Mouse (Mus musculus) liver, adult 2 months (tissue): ENCODE data around the gene Bak1. TPM values are rescaled to one million over a fixed set of nuclear protein-coding genes. Genes with fewer than 3 reads are reported as not detected.
"Not testable (repeated sequence)": the region's sequence is repeated elsewhere in the genome, so short reads cannot be mapped to it uniquely, and the experiment has no call there.

Experiments used
- DNase-seq: peaks from one replicate; pipeline ENCODE4 v3.0.0-alpha.2; 2011; ENCODE audit warnings: low read depth, low spot score; ENCODE audit errors: extremely low read depth
- H3K27ac ChIP-seq: fragments of 200-500 bp; replicated peaks from 2 replicates; pipeline ENCODE4 v1.5.1; 2012; ENCODE audit warnings: low read depth, mild to moderate bottlenecking, control low read depth, inconsistent platforms, low read length; ENCODE audit not compliant: insufficient read depth
- H3K27me3 ChIP-seq: fragments of 200-500 bp; 2 replicates; pipeline ENCODE4 v1.6.1; 2012; ENCODE audit warnings: mild to moderate bottlenecking, moderate library complexity, low read length, inconsistent platforms; ENCODE audit not compliant: control insufficient read depth, insufficient read depth
- H3K36me3 ChIP-seq: fragments of 200-500 bp; 2 replicates; pipeline ENCODE4 v1.6.1; 2012; ENCODE audit warnings: low read length, inconsistent platforms; ENCODE audit not compliant: control insufficient read depth, insufficient read depth
- H3K4me1 ChIP-seq: fragments of 200-500 bp; 2 replicates; pipeline ENCODE4 v1.6.1; 2011; ENCODE audit warnings: low read length; ENCODE audit not compliant: control insufficient read depth, insufficient read depth
- H3K4me3 ChIP-seq: fragments of 200-500 bp; 2 replicates; pipeline ENCODE4 v1.5.1; 2011; ENCODE audit warnings: low read depth, mild to moderate bottlenecking, control low read depth, low read length, moderate library complexity; ENCODE audit not compliant: insufficient read depth
- H3K79me2 ChIP-seq: fragments of 200-500 bp; 2 replicates; pipeline ENCODE4 v1.6.1; 2012; ENCODE audit warnings: inconsistent platforms, mild to moderate bottlenecking, low read length, moderate library complexity; ENCODE audit not compliant: control insufficient read depth, insufficient read depth
- H3K9ac ChIP-seq: fragments of 200-500 bp; 2 replicates; pipeline ENCODE4 v1.6.1; 2012; ENCODE audit warnings: low read depth, mild to moderate bottlenecking, control low read depth, inconsistent platforms, low read length
- CTCF ChIP-seq: fragments of 200-500 bp; IDR thresholded peaks from 2 replicates; pipeline ENCODE4 v1.5.1; 2011; ENCODE audit warnings: low read depth, low read length, control low read depth
- POLR2A ChIP-seq: fragments of 200-500 bp; IDR thresholded peaks from 2 replicates; pipeline ENCODE4 v1.6.1; 2011; ENCODE audit warnings: low read length, control low read depth; ENCODE audit not compliant: insufficient read depth; ENCODE audit errors: extremely low read depth
- WGBS: fragments of 180-500 bp; shearing (Covaris S2); methylation state at CpG from one replicate; pipeline ENCODE4 v1.1.7; 2018; 5-methylcytosine and 5-hydroxymethylcytosine counted together
- polyA plus RNA-seq: library from polyadenylated mRNA; depleted of rRNA; stranded (reverse); fragments of >200 nt; gene quantifications from 2 replicates; pipeline ENCODE4 v1.2.3, GENCODE M21; 2012
- total RNA-seq: library from RNA; depleted of rRNA; stranded (reverse); fragments of >200 nt; gene quantifications from 2 replicates; pipeline ENCODE4 v1.2.3, GENCODE M21; 2014

Gene Bak1
- total and polyA plus RNA-seq, 2 experiments, result 5.1 to 21.6 TPM

DNA sequence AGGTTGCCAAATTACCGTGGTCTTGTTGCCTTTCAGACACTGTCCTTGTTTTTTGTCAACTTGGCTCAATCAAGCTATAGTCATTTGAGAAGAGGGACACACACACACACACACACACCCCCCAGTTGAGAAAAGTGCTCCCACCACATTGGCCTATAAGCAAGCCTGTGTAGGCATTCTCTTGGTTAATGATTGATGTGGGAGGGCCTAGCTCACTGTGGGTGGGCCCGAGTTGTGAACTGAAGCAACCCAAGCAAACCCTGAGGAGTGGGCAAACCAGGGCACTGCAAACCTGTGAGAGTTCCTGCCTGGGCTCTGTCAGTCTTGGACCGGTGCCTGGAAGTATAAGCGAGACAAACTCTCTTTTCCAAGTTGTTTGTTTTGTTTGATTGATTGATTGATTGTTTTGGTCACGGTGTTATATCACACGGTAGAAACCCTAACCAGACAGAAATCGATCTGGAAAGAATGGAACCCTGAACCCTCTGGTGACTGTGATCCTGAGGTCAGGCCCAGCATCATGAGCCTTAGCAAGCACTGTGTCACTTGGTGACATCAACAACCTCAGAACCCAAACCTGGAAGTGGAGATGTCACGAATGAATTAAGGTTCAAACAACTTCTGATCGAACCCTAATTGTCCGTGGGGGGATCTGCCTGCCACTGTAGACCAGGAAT, 43.2 kb downstream of the Bak1 start:
- peak; percentile 95 for DNase-seq
- Histone ChIP-seq H3K9ac (0 out of 2 replicates have a peak overlapping the region, but pooled peaks have one; percentile 8), H3K27ac (peak overlapping the region; percentile 73), H3K4me3 (no peak overlapping the region; the same call in 1 of the 2 replicates), H3K4me1 (0 out of 2 replicates have a peak, but pooled peaks cover 2% of the 10 kb centered on the region), H3K36me3 (no peaks in the 10 kb centered on the region), H3K27me3 (no peaks in the 10 kb centered on the region), H3K79me2 (no peaks in the 10 kb centered on the region)
- TF ChIP-seq POLR2A (no peak), CTCF (no peak)
- 29% methylated on average over 10 of the region's 10 CpGs for WGBS

DNA sequence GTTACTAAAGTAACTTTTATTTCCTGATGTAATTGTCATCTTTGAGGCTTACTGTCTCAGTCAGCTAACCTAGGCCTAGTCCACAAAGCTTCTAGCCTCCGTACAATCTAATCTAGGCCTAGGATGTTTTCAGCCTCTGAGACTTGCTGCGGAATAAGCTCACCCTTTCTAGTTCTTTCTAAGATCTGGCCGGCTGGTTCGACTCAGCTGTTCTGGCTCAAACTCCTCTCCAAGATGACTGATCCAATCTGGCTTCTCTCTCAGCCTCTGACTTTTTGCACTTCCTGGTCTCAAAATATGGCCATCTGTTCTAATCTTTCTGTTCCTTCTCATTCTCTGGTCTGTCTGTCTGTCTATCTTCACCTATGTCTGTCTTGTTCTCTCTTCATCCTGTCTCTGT, 45.4 kb downstream of the Bak1 start:
- no peak for DNase-seq
- TF ChIP-seq CTCF, result no peak
- TF ChIP-seq POLR2A, result no peak
- no peaks in the 10 kb centered on the region for H3K27me3 ChIP-seq
- H3K4me3 ChIP-seq, result no peak overlapping the region
- H3K79me2 ChIP-seq, result no peaks in the 10 kb centered on the region
- no peaks in the 10 kb centered on the region for H3K36me3 ChIP-seq
- H3K9ac ChIP-seq, result no peak overlapping the region
- 0 out of 2 replicates have a peak, but pooled peaks cover 2% of the 10 kb centered on the region for H3K4me1 ChIP-seq
- H3K27ac ChIP-seq, result no peak overlapping the region
- 86% methylated on average over 4 of the region's 4 CpGs for WGBS

DNA sequence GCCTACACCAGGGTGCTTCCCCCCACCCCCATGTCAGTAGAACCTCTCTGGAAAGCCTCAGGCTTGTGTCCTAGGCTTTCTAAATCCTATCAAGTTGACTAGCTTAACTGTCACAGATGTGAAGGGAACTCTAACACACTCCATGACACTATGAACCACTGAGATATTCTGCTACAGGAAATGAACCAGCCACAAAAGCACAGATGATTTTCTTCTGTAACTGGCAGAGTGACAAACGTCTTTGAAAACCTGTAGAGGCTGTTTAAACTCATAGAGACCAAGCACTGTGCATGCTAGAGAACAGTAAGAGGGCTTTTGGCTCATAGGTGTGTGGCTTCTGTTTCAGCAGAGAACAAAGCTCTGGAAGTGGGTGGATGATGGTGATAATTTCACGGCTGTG, 47.8 kb downstream of the Bak1 start:
- Histone ChIP-seq H3K36me3 (0 out of 2 replicates have a peak, but pooled peaks cover 2% of the 10 kb centered on the region), H3K4me1 (0 out of 2 replicates have a peak, but pooled peaks cover 2% of the 10 kb centered on the region), H3K79me2 (no peaks in the 10 kb centered on the region), H3K27me3 (no peaks in the 10 kb centered on the region), H3K27ac (no peak overlapping the region), H3K9ac (no peak overlapping the region), H3K4me3 (no peak overlapping the region)
- DNase-seq, result no peak
- TF ChIP-seq CTCF, result no peak
- TF ChIP-seq POLR2A, result no peak
- WGBS, result 72% methylated on average over 2 of the region's 2 CpGs

DNA sequence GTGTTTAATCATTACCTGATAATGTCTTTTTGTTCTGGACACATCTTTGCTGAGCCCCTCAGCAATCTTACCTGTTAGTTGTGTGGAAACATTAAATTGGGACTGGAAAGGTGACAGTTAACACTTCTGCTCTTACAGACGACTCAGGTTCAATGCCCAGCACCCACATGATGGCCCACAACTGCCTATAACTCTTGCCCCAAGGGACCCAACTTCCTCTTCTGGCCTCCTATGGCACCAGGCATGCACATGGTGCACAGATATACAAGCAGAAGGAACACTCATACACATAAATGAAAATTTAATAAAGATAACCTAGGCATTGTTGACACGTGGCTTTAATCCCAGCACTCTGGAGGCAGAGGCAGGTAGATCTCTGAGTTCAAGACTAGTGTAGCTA, 49.4 kb downstream of the Bak1 start:
- 66% methylated on average over 2 of the region's 2 CpGs for WGBS

DNA sequence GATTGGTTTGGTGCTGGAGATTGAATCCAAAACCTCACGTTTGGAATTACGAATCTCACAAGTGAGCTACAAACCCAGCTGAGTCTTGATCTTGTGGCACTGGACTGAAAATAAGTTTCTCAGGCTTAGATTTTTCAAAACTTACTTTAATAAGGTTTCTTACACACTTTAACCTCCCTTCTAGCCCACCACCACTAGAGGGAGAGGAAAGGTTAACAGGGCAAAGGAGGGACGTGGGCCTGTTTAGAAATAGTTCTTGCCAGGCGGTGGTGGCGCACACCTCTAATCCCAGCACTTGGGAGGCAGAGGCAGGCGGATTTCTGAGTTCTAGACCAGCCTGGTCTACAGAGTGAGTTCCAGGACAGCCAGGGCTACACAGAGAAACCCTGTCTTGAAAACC, 51.5 kb downstream of the Bak1 start:
- not testable (repeated sequence) for DNase-seq, H3K36me3 ChIP-seq, H3K4me1 ChIP-seq, H3K9ac ChIP-seq, H3K27ac ChIP-seq, H3K27me3 ChIP-seq, H3K79me2 ChIP-seq, H3K4me3 ChIP-seq
- 92% methylated on average over 6 of the region's 6 CpGs for WGBS

More for the DNA sequence above, 49.4 kb downstream of the Bak1 start:
- no peaks in the 10 kb centered on the region for H3K27me3 ChIP-seq
- no peaks in the 10 kb centered on the region; the same call in 1 of the 2 replicates for H3K79me2 ChIP-seq
- 0 out of 2 replicates have a peak, but pooled peaks cover 2% of the 10 kb centered on the region for H3K36me3 ChIP-seq
- no peak overlapping the region for H3K4me3 ChIP-seq
- no peak for DNase-seq
- H3K4me1 ChIP-seq, result no peaks in the 10 kb centered on the region; the same call in 1 of the 2 replicates
- H3K27ac ChIP-seq, result no peak overlapping the region
- no peak overlapping the region for H3K9ac ChIP-seq
- TF ChIP-seq POLR2A, result no peak
- no peak for TF ChIP-seq CTCF

DNA sequence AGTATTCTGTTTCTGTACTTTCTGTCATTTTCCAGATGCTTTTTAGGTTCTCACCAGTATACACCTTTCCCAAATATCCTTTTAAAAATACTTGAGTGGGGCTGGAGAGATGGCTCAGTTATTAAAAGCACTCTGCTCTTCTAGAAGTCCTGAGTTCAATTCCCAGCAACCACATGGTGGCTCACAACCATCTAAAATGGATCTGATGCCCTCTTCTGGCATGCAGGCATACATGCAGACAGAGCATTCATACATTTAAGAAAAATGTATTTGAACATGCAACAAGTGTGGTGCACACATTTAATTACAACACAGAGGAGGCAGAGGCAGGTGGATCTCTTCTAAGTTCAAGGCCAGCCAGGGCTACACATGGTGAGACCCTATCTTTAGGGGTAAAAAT, 53.4 kb downstream of the Bak1 start:
- Histone ChIP-seq H3K4me1 (peaks cover 4% of the 10 kb centered on the region; the same call in 1 of the 2 replicates), H3K27me3 (no peaks in the 10 kb centered on the region), H3K27ac (no peak overlapping the region), H3K4me3 (no peak overlapping the region), H3K79me2 (peaks cover 10% of the 10 kb centered on the region), H3K36me3 (0 out of 2 replicates have a peak, but pooled peaks cover 2% of the 10 kb centered on the region), H3K9ac (no peak overlapping the region)
- TF ChIP-seq CTCF (no peak), POLR2A (no peak)
- DNase-seq, result no peak
